Mouse (Mus musculus) gastrocnemius, postnatal 36 days (tissue): ENCODE measurements around the gene C730034F03Rik. TPM values are rescaled to one million over a fixed set of nuclear protein-coding genes. Genes with fewer than 3 reads are reported as not detected.

Experiments
- DNase-seq, 2 experiments: peaks; one replicate each; pipeline ENCODE4 v3.0.0; 2022
- intact Hi-C: fragments of 180-260 bp; cut with DNase I; formaldehyde crosslinking; loops from one replicate; pipeline ENCODE4 v1.15.1; 2025
- total RNA-seq, 2 experiments: library from RNA; stranded (reverse); gene quantifications; 2 replicates each; pipeline ENCODE4 v1.2.3; 2021

Gene C730034F03Rik
- total RNA-seq, 2 experiments from 2014 or later: 0.20 to 0.47 TPM

GRCm38 (mm10) chr15:89473370-89473769 lies 44.0 kb downstream of the C730034F03Rik start:
- no peak for DNase-seq
- intact Hi-C loops: no loop called here

- no peak for DNase-seq
- intact Hi-C loops: no loop called here
These were observed 44.5 kb downstream of the C730034F03Rik start for GRCm38 (mm10) chr15:89473921-89474320.

GRCm38 (mm10) chr15:89474596-89475292 lies 45.4 kb downstream of the C730034F03Rik start:
- no peak for DNase-seq
- intact Hi-C loops: no loop called here

- DNase-seq: no peak
- intact Hi-C loops: no loop called here
These were observed 45.9 kb downstream of the C730034F03Rik start for GRCm38 (mm10) chr15:89475293-89475600.

GRCm38 (mm10) chr15:89475611-89476474 lies 46.5 kb downstream of the C730034F03Rik start:
- intact Hi-C loops: no loop called here

GRCm38 (mm10) chr15:89476475-89476815 lies 47.1 kb downstream of the C730034F03Rik start:
- no peak for DNase-seq
- intact Hi-C loops: no loop called here

More at GRCm38 (mm10) chr15:89475611-89476474, 46.5 kb downstream of the C730034F03Rik start:
- DNase-seq: peak; percentile 91 to 93

GRCm38 (mm10) chr15:89477091-89477491 lies 47.7 kb downstream of the C730034F03Rik start, which contains the start of gene Arsa:
Gene Arsa, minus strand, starts transcription at chr15:89477425.
- DNase-seq: no peak
- intact Hi-C loops: no loop called here

GRCm38 (mm10) chr15:89477806-89478205 lies 48.4 kb downstream of the C730034F03Rik start:
- intact Hi-C loops: no loop called here
- DNase-seq: no peak

- DNase-seq: no peak
- intact Hi-C loops: no loop called here
These were observed 49.2 kb downstream of the C730034F03Rik start for GRCm38 (mm10) chr15:89478622-89479021.

Other genes starting within 250 kb of the C730034F03Rik start
- gene Plxnb2, start 248.8 kb upstream of the C730034F03Rik start, total RNA-seq: 1 to 10 TPM; 8.9 to 9.6 TPM
- 1 to 10 TPM; 7.6 to 9.0 TPM for gene Dennd6b, start 233.1 kb upstream of the C730034F03Rik start, total RNA-seq
- gene Ppp6r2, start 218.0 kb upstream of the C730034F03Rik start, total RNA-seq: 10 to 100 TPM; 81.0 to 85.9 TPM
- 10 to 100 TPM; 62.0 to 62.1 TPM for gene Sbf1, start 114.3 kb upstream of the C730034F03Rik start, total RNA-seq
- not detected for gene Adm2, start 106.9 kb upstream of the C730034F03Rik start, total RNA-seq
- gene Miox, start 95.2 kb upstream of the C730034F03Rik start, total RNA-seq: not detected
- gene Lmf2, start 73.9 kb upstream of the C730034F03Rik start, total RNA-seq: 10 to 100 TPM; 12.0 to 12.6 TPM
- gene Ncaph2, start 73.9 kb upstream of the C730034F03Rik start, total RNA-seq: 10 to 100 TPM; 36.7 to 43.0 TPM
- gene Sco2, start 55.7 kb upstream of the C730034F03Rik start, total RNA-seq: 10 to 100 TPM; 12.0 to 19.1 TPM
- gene Tymp, start 52.5 kb upstream of the C730034F03Rik start, total RNA-seq: under 1 TPM; 0.35 to 0.48 TPM
- gene Odf3b, start 50.3 kb upstream of the C730034F03Rik start, total RNA-seq: under 1 TPM; 0.42 to 0.87 TPM
- not detected for gene Klhdc7b, start 44.7 kb upstream of the C730034F03Rik start, total RNA-seq
- gene Syce3, start 19.1 kb upstream of the C730034F03Rik start, total RNA-seq: not detected
- 100 to 1,000 TPM; 255 to 278 TPM for gene Cpt1b, start 3.7 kb upstream of the C730034F03Rik start, total RNA-seq
- gene Gm44502, start 107 bp downstream of the C730034F03Rik start, total RNA-seq: 1 to 10 TPM in 1 of 2 experiments, not detected in 1; 1.5 TPM
- gene Chkb, start 319 bp downstream of the C730034F03Rik start, total RNA-seq: 10 to 100 TPM; 20.8 to 30.0 TPM
- gene Mapk8ip2, start 24.3 kb downstream of the C730034F03Rik start, total RNA-seq: under 1 TPM; 0.28 to 0.30 TPM
- 1 to 10 TPM; 3.0 to 3.8 TPM for gene Arsa, start 47.8 kb downstream of the C730034F03Rik start, total RNA-seq
- gene Shank3, start 70.0 kb downstream of the C730034F03Rik start, total RNA-seq: 10 to 100 TPM; 14.4 to 15.5 TPM
- under 1 TPM; 0.28 to 0.30 TPM for gene Acr, start 138.7 kb downstream of the C730034F03Rik start, total RNA-seq
- 1 to 10 TPM; 1.8 to 3.1 TPM for gene Rabl2, start 162.3 kb downstream of the C730034F03Rik start, total RNA-seq